Mouse (Mus musculus) midbrain, embryonic 11.5 days (tissue): ENCODE data around the gene Trem2. TPM values are rescaled to one million over a fixed set of nuclear protein-coding genes. Genes with fewer than 3 reads are reported as not detected.

Experiments
- ATAC-seq: fragments of 200-750 bp; cut with Nextera tagmentation; 2 replicates; pipeline ENCODE4 v1.8.0; 2017; ENCODE audit warnings: moderate TSS enrichment, moderate library complexity; ENCODE audit not compliant: low FRiP score
- DNase-seq: peaks from one replicate; pipeline ENCODE4 v3.0.0; 2015; ENCODE audit warnings: low spot score; ENCODE audit errors: missing footprints
- H3K27ac ChIP-seq: fragments of 300-500 bp; sonication (generic); 2 replicates; pipeline ENCODE4 v1.5.1; 2014; ENCODE audit warnings: low read depth, low read length
- H3K27me3 ChIP-seq: fragments of 300-500 bp; sonication (generic); 2 replicates; pipeline ENCODE4 v1.6.1; 2014; ENCODE audit warnings: mild to moderate bottlenecking, low read length, moderate library complexity, mixed read lengths; ENCODE audit not compliant: control insufficient read depth, insufficient read depth
- H3K36me3 ChIP-seq: fragments of 300-500 bp; sonication (generic); 2 replicates; pipeline ENCODE4 v1.6.1; 2014; ENCODE audit warnings: mild to moderate bottlenecking, low read length, moderate library complexity, mixed read lengths; ENCODE audit not compliant: control insufficient read depth, insufficient read depth
- H3K4me1 ChIP-seq: fragments of 300-500 bp; sonication (generic); 2 replicates; pipeline ENCODE4 v1.6.1; 2014; ENCODE audit warnings: low read length; ENCODE audit not compliant: control insufficient read depth, insufficient read depth
- H3K4me2 ChIP-seq: fragments of 300-500 bp; sonication (generic); 2 replicates; pipeline ENCODE4 v1.6.1; 2014; ENCODE audit warnings: mild to moderate bottlenecking, moderate library complexity
- H3K4me3 ChIP-seq: fragments of 300-500 bp; sonication (generic); 2 replicates; pipeline ENCODE4 v1.5.1; 2014; ENCODE audit warnings: low read depth, low read length
- H3K9ac ChIP-seq: fragments of 300-500 bp; sonication (generic); 2 replicates; pipeline ENCODE4 v1.6.1; 2014; ENCODE audit warnings: low read length
- H3K9me3 ChIP-seq: fragments of 300-500 bp; sonication (generic); 2 replicates; pipeline ENCODE4 v1.6.1; 2016; ENCODE audit warnings: low read length; ENCODE audit not compliant: control insufficient read depth
- WGBS: fragments of 180-500 bp; shearing (Covaris S2); extraction: QIAGEN DNeasy Blood & Tissue Kit; methylation state at CpG from one replicate; pipeline ENCODE4 v1.1.7; 2014; 5-methylcytosine and 5-hydroxymethylcytosine counted together
- polyA plus RNA-seq: library from polyadenylated mRNA; unstranded; fragments of >200 nt; fragmentation: Nextera tagmentation; extraction: Ambion mirVana; gene quantifications from 2 replicates; pipeline ENCODE4 v1.2.1, GENCODE M21; 2014

The Trem2 gene
- polyA plus RNA-seq, 1 experiment from 2014 or later: 2.7 TPM

- H3K36me3 ChIP-seq: no peaks in the 10 kb centered on the region
- H3K9me3 ChIP-seq: no peaks in the 10 kb centered on the region
- H3K4me2 ChIP-seq: no peak overlapping the region
- H3K4me1 ChIP-seq: no peaks in the 10 kb centered on the region
- H3K27ac ChIP-seq: no peak overlapping the region
- H3K4me3 ChIP-seq: no peak overlapping the region
- DNase-seq (no peak), ATAC-seq (no peak)
- 84% methylated on average over 4 of the region's 4 CpGs for WGBS
- H3K27me3 ChIP-seq: no peaks in the 10 kb centered on the region
- H3K9ac ChIP-seq: no peak overlapping the region
Observed at GRCm38 (mm10) chr17:48360462-48360861, 14.3 kb downstream of the Trem2 start.

- ATAC-seq (no peak), DNase-seq (no peak)
- H3K4me1 ChIP-seq: no peaks in the 10 kb centered on the region
- 82% methylated on average over 3 of the region's 3 CpGs for WGBS
- no peak overlapping the region for H3K4me2 ChIP-seq
- H3K36me3 ChIP-seq: no peaks in the 10 kb centered on the region
- H3K4me3 ChIP-seq: no peak overlapping the region
- no peaks in the 10 kb centered on the region for H3K9me3 ChIP-seq
- H3K27ac ChIP-seq: no peak overlapping the region
- no peaks in the 10 kb centered on the region for H3K27me3 ChIP-seq
- no peak overlapping the region for H3K9ac ChIP-seq
Observed at GRCm38 (mm10) chr17:48362346-48362745, 16.1 kb downstream of the Trem2 start.

GRCm38 (mm10) chr17:48362966-48363365 lies 16.8 kb downstream of the Trem2 start:
- H3K36me3 ChIP-seq: no peaks in the 10 kb centered on the region
- DNase-seq (no peak), ATAC-seq (no peak)
- no peak overlapping the region for H3K4me3 ChIP-seq
- H3K9me3 ChIP-seq: no peaks in the 10 kb centered on the region
- 94% methylated on average over 8 of the region's 8 CpGs for WGBS
- H3K27ac ChIP-seq: no peak overlapping the region
- no peaks in the 10 kb centered on the region for H3K27me3 ChIP-seq
- H3K9ac ChIP-seq: no peak overlapping the region
- H3K4me2 ChIP-seq: no peak overlapping the region
- no peaks in the 10 kb centered on the region for H3K4me1 ChIP-seq

DNA sequence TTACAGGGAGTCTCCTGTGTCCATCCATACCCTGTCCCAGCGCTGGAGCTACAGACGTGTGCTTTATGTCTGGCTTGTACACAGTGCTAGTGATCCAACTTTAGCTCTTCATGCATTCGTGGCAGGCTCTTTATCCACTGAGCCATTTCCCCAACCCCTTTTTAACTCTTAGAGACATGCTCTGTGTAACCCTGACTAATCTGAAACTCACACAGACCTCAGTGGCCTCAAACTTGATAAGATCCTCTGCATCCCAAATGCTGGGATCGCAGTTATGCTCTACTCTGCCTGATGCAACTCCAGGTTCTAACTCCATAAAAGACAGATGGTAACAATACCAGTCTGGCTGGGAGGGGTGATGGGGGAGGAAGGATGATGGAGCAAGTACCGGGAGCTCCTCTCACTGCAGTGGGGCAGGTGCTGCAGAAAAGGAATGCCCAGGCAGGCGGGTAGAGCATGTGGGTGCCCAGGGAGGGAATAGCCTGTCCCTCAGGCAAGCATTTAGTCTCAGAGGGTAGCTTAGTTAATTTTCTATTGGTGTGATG lies 17.3 kb downstream of the Trem2 start:
- no peak overlapping the region for H3K4me2 ChIP-seq
- no peak overlapping the region for H3K27ac ChIP-seq
- no peaks in the 10 kb centered on the region for H3K27me3 ChIP-seq
- no peaks in the 10 kb centered on the region for H3K4me1 ChIP-seq
- ATAC-seq: no peak
- 81% methylated on average over 6 of the region's 6 CpGs for WGBS
- no peak overlapping the region for H3K4me3 ChIP-seq
- H3K9ac ChIP-seq: no peak overlapping the region
- DNase-seq: no peak
- H3K9me3 ChIP-seq: no peaks in the 10 kb centered on the region
- no peaks in the 10 kb centered on the region for H3K36me3 ChIP-seq

GRCm38 (mm10) chr17:48365511-48366155 lies 19.4 kb downstream of the Trem2 start:
- H3K27ac ChIP-seq: no peak overlapping the region
- H3K4me2 ChIP-seq: no peak overlapping the region

GRCm38 (mm10) chr17:48366806-48367205 lies 20.6 kb downstream of the Trem2 start:
- DNase-seq (no peak), ATAC-seq (no peak)
- H3K9me3 ChIP-seq: no peaks in the 10 kb centered on the region
- no peak overlapping the region for H3K4me2 ChIP-seq
- no peaks in the 10 kb centered on the region for H3K36me3 ChIP-seq
- no peaks in the 10 kb centered on the region for H3K4me1 ChIP-seq
- no peak overlapping the region for H3K27ac ChIP-seq
- no peak overlapping the region for H3K9ac ChIP-seq
- H3K27me3 ChIP-seq: no peaks in the 10 kb centered on the region
- WGBS: 89% methylated on average over 5 of the region's 5 CpGs
- H3K4me3 ChIP-seq: no peak overlapping the region

More at GRCm38 (mm10) chr17:48365511-48366155, 19.4 kb downstream of the Trem2 start:
- no peak overlapping the region for H3K4me3 ChIP-seq
- H3K36me3 ChIP-seq: no peaks in the 10 kb centered on the region
- no peak for ATAC-seq
- H3K9me3 ChIP-seq: no peaks in the 10 kb centered on the region
- H3K4me1 ChIP-seq: no peaks in the 10 kb centered on the region
- no peaks in the 10 kb centered on the region for H3K27me3 ChIP-seq
- no peak for DNase-seq
- H3K9ac ChIP-seq: no peak overlapping the region
- 74% methylated on average over 9 of the region's 9 CpGs for WGBS

DNA sequence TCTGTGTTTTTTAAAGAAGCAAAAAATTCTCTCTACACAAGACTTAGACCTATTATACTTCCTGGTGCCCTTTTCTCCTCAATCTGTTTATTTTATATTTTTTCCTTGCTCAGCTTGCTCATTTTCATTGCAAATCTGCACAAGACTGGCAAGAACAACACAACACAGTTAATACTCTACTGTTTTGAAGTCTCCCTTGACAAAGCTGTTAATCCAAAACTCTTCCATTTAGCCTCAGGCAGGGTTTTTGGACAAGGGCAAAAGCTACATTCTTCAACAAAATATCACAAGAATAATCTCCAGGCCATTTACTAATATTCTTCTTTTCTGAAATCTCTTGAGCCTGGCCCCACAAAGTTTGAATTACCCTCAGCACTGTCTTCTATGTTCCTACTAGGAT lies 25.4 kb downstream of the Trem2 start:
- DNase-seq: no peak
- Histone ChIP-seq H3K4me2 (no peak overlapping the region), H3K36me3 (no peaks in the 10 kb centered on the region), H3K4me3 (no peak overlapping the region), H3K4me1 (no peaks in the 10 kb centered on the region), H3K9me3 (no peaks in the 10 kb centered on the region), H3K27me3 (no peaks in the 10 kb centered on the region), H3K9ac (no peak overlapping the region), H3K27ac (no peak overlapping the region)
- ATAC-seq: no peak

- Histone ChIP-seq H3K4me3 (no peak overlapping the region), H3K4me2 (no peak overlapping the region), H3K4me1 (no peaks in the 10 kb centered on the region), H3K9ac (no peak overlapping the region), H3K9me3 (no peaks in the 10 kb centered on the region), H3K36me3 (no peaks in the 10 kb centered on the region), H3K27me3 (no peaks in the 10 kb centered on the region), H3K27ac (no peak overlapping the region)
- ATAC-seq (no peak), DNase-seq (no peak)
- 85% methylated on average over 8 of the region's 8 CpGs for WGBS
Observed at GRCm38 (mm10) chr17:48372987-48373386, 26.8 kb downstream of the Trem2 start.

GRCm38 (mm10) chr17:48376102-48376501 lies 29.9 kb downstream of the Trem2 start:
- Histone ChIP-seq H3K4me3 (no peak overlapping the region), H3K4me1 (no peaks in the 10 kb centered on the region), H3K27me3 (no peaks in the 10 kb centered on the region), H3K9ac (no peak overlapping the region), H3K9me3 (no peaks in the 10 kb centered on the region), H3K27ac (no peak overlapping the region), H3K36me3 (no peaks in the 10 kb centered on the region), H3K4me2 (no peak overlapping the region)
- no peak for ATAC-seq
- 89% methylated on average over 1 of the region's 1 CpGs for WGBS
- no peak for DNase-seq
